Mouse (Mus musculus) spleen, adult 2 months (tissue): ENCODE results near the gene Spata32.

Experiments
- CTCF ChIP-seq: fragments of 200-500 bp; IDR thresholded peaks from 2 replicates; pipeline ENCODE4 v1.5.1; 2011; ENCODE audit warnings: mild to moderate bottlenecking, inconsistent platforms; ENCODE audit not compliant: insufficient read depth, insufficient read length, insufficient replicate concordance; ENCODE audit errors: extremely low read depth
- POLR2A ChIP-seq: fragments of 200-500 bp; IDR thresholded peaks from 2 replicates; pipeline ENCODE4 v1.6.1; 2011; ENCODE audit warnings: low read depth, low read length, inconsistent platforms

DNA sequence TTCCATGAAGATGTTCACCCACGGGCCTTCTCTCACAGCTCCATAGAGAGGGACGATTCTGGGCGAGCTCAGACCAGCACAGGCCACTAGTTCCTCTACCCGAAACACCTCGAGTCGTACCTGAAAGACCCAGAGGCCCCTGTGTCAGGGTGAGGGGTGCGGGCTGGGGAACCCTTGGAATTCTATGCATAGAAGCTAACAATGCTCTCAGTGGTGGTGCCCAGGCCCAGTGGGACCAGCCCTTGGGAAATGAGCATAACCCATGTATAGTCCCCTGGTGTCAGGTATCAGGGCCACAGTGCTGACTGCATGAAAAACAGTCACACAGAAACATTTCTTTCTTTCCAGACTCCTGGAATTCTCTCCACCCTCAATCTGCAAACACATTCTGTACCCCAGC lies 13.1 kb upstream of the Spata32 start:
- TF ChIP-seq CTCF, result no peak
- no peak for TF ChIP-seq POLR2A
